Mouse (Mus musculus): ENCODE results near the gene Pnrc2.

DNA sequence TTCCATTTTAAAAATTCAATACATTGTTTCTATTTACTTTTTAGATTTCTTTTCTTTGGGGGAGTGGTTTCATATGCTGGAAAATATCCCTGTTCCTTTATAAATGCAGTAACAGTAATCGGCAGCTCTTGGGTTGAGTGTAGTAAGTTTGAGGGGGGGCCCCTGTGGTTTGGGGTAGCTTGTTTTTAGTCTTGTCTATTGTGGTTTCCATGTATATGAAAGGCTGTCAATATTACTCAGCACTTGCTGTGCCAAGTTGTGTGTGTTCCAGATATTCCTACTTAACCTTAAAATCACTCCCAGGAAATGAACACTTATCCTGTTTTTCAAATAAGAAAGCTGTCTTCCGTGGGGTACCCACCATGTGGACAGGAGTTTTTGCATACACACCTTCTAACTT, 4.7 kb downstream of the Pnrc2 start:
- no peak for TF ChIP-seq CTCF (IDR thresholded peaks at IDR 0.05 in 2 of 3, conservative IDR thresholded peaks at IDR 0.05 in 1 of 3; ENCODE audit: control insufficient read depth in 1 of 3, insufficient read depth in 1 of 3, low read depth in 2 of 3, low read length in 3 of 3, poor library complexity in 1 of 3, severe bottlenecking in 1 of 3)
- no peak for TF ChIP-seq EP300 (IDR thresholded peaks at IDR 0.05; ENCODE audit: low read depth in 1 of 2, low read length in 2 of 2)
- no peak for TF ChIP-seq ZC3H11A (IDR thresholded peaks at IDR 0.05; ENCODE audit: low read depth, low read length)
- no peak for TF ChIP-seq MAX (IDR thresholded peaks at IDR 0.05; ENCODE audit: low read length)
- TF ChIP-seq SMC3 (IDR thresholded peaks at IDR 0.05; ENCODE audit: low read depth, low read length): no peak
- no peak for TF ChIP-seq GATA1 (IDR thresholded peaks at IDR 0.05; ENCODE audit: low read depth, low read length)
- no peak for TF ChIP-seq E2F4 (IDR thresholded peaks at IDR 0.05; ENCODE audit: borderline replicate concordance, low read depth, low read length)
- TF ChIP-seq MXI1 (IDR thresholded peaks at IDR 0.05; ENCODE audit: low read depth, low read length): no peak
- no peak for TF ChIP-seq KAT2A (conservative IDR thresholded peaks at IDR 0.05; ENCODE audit: low read depth, low read length)
- no peak for TF ChIP-seq ZMIZ1 (IDR thresholded peaks at IDR 0.05; ENCODE audit: low read depth, low read length)

Measured in MEL (cell line).